Mouse (Mus musculus) forebrain, embryonic 10.5 days (tissue): ENCODE data around the gene Bcap29. TPM values are rescaled to one million over a fixed set of nuclear protein-coding genes. Genes with fewer than 3 reads are reported as not detected.
"Not testable (repeated sequence)": the region's sequence is repeated elsewhere in the genome, so short reads cannot be mapped to it uniquely, and the experiment has no call there.

Source experiments
- DNase-seq: peaks from one replicate; pipeline ENCODE4 v3.0.0-alpha.2; 2017; ENCODE audit warnings: low spot score; ENCODE audit errors: extremely low spot score
- H3K27ac ChIP-seq: fragments of 300-500 bp; sonication (generic); 2 replicates; pipeline ENCODE4 v1.5.1; 2016; ENCODE audit warnings: mild to moderate bottlenecking
- H3K27me3 ChIP-seq: fragments of 300-500 bp; sonication (generic); 2 replicates; pipeline ENCODE4 v1.6.1; 2016; ENCODE audit warnings: mild to moderate bottlenecking; ENCODE audit not compliant: poor library complexity, severe bottlenecking
- H3K36me3 ChIP-seq: fragments of 300-500 bp; sonication (generic); replicated peaks from 2 replicates; pipeline ENCODE4 v1.6.1; 2016; ENCODE audit warnings: mild to moderate bottlenecking, moderate library complexity
- H3K4me1 ChIP-seq: fragments of 300-500 bp; sonication (generic); 2 replicates; pipeline ENCODE4 v1.6.1; 2016
- H3K4me3 ChIP-seq: fragments of 300-500 bp; sonication (generic); 2 replicates; pipeline ENCODE4 v1.5.1; 2016; ENCODE audit warnings: mild to moderate bottlenecking, moderate library complexity
- H3K9me3 ChIP-seq: fragments of 300-500 bp; sonication (generic); 2 replicates; pipeline ENCODE4 v1.6.1; 2016; ENCODE audit warnings: mild to moderate bottlenecking, moderate library complexity
- WGBS: fragments of 180-500 bp; shearing (Covaris S2); methylation state at CpG from one replicate; pipeline ENCODE4 v1.1.7; 2016; 5-methylcytosine and 5-hydroxymethylcytosine counted together
- polyA plus RNA-seq: library from polyadenylated mRNA; unstranded; fragments of >200 nt; fragmentation: Nextera tagmentation; extraction: Ambion mirVana; gene quantifications from 2 replicates; pipeline ENCODE4 v1.2.1, GENCODE M21; 2016

Bcap29 gene
- 25.1 and 29.1 TPM in 2 replicates for polyA plus RNA-seq

- DNase-seq, result peak; percentile 72
- 1% methylated on average over 73 of the region's 73 CpGs for WGBS
- H3K4me1 ChIP-seq, result peaks cover 19% of the 10 kb centered on the region
- no peaks in the 10 kb centered on the region for H3K27me3 ChIP-seq
- H3K9me3 ChIP-seq, result no peaks in the 10 kb centered on the region
- H3K27ac ChIP-seq, result peak within 1 kb of the TSS; percentile 93
- H3K36me3 ChIP-seq, result no peaks in the 10 kb centered on the region
- peak within 1 kb of the TSS; percentile 66 for H3K4me3 ChIP-seq
Observed at GRCm38 (mm10) chr12:31634343-31635239, at the start of gene Bcap29. TSS of gene Bcap29 (minus strand) at chr12:31634658.

DNA sequence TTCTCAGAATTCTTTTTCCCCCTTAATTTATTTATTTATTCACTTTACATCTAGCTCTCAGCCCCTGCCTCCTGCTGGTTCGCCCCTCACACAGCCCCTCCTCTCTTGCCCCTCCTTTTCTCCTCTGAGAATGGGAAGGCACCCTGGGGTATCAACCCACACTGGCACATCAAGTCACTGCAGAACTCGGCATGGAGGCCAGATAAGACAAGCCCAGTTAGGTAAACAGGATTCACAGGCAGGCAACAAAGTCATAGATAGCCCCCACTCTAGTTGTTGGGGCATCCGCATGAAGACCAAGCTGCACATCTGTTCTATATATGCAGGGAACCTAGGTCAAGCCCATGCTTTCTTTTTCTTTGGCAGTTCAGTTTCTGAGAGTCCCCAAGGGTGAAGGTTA, 32.7 kb upstream of the Bcap29 start:
- Histone ChIP-seq H3K27me3 (no peaks in the 10 kb centered on the region), H3K9me3 (no peaks in the 10 kb centered on the region), H3K4me1 (peaks cover 4% of the 10 kb centered on the region; the same call in 1 of the 2 replicates), H3K4me3 (no peak overlapping the region), H3K27ac (no peak overlapping the region), H3K36me3 (peaks cover 65% of the 10 kb centered on the region)
- DNase-seq, result no peak
- 58% methylated on average over 3 of the region's 3 CpGs for WGBS

- DNase-seq, result no peak
- no peak overlapping the region for H3K27ac ChIP-seq
- 64% methylated on average over 6 of the region's 6 CpGs for WGBS
- no peak overlapping the region for H3K4me3 ChIP-seq
- H3K27me3 ChIP-seq, result no peaks in the 10 kb centered on the region
- H3K4me1 ChIP-seq, result peaks cover 4% of the 10 kb centered on the region; the same call in 1 of the 2 replicates
- H3K36me3 ChIP-seq, result peaks cover 59% of the 10 kb centered on the region
- H3K9me3 ChIP-seq, result no peaks in the 10 kb centered on the region
Observed at GRCm38 (mm10) chr12:31665999-31666398, 31.5 kb upstream of the Bcap29 start.

- Histone ChIP-seq H3K4me1 (peaks cover 15% of the 10 kb centered on the region), H3K36me3 (peaks cover 2% of the 10 kb centered on the region), H3K4me3 (no peak overlapping the region), H3K27ac (no peak overlapping the region), H3K9me3 (no peaks in the 10 kb centered on the region), H3K27me3 (no peaks in the 10 kb centered on the region)
- WGBS, result 94% methylated on average over 2 of the region's 2 CpGs
- no peak for DNase-seq
Observed at GRCm38 (mm10) chr12:31656841-31657240, 22.4 kb upstream of the Bcap29 start.

DNA sequence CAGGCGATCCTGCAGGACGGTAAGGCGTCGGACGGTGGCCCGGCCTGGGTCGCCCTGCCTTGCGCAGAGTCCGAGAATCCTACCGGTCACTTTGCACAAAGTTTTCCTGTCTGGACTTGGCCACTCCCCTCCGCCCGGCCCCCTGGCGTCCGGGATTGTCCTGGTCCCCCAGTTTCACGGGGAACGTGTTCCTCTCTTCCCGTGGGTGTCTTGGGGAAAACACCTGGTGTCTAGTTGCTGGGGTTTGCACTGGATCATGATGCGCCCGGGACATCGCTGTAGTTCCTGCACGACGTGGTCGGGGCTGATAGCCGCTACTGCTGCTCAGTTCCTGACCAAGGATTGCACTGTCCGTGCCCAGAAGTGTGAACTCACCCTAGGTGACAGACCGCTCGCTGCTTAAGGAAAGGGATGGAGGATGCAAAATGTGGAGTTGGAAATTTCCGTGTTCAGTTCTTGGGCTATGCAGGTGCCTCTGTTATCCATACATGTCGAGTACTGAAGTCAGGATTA, 20.6 kb upstream of the Bcap29 start:
- Histone ChIP-seq H3K27me3 (no peaks in the 10 kb centered on the region), H3K9me3 (no peaks in the 10 kb centered on the region), H3K27ac (peak overlapping the region; percentile 93), H3K4me1 (peaks cover 15% of the 10 kb centered on the region), H3K4me3 (peak overlapping the region; percentile 91), H3K36me3 (peaks cover 13% of the 10 kb centered on the region)
- 1% methylated on average over 29 of the region's 29 CpGs for WGBS
- DNase-seq, result no peak

DNA sequence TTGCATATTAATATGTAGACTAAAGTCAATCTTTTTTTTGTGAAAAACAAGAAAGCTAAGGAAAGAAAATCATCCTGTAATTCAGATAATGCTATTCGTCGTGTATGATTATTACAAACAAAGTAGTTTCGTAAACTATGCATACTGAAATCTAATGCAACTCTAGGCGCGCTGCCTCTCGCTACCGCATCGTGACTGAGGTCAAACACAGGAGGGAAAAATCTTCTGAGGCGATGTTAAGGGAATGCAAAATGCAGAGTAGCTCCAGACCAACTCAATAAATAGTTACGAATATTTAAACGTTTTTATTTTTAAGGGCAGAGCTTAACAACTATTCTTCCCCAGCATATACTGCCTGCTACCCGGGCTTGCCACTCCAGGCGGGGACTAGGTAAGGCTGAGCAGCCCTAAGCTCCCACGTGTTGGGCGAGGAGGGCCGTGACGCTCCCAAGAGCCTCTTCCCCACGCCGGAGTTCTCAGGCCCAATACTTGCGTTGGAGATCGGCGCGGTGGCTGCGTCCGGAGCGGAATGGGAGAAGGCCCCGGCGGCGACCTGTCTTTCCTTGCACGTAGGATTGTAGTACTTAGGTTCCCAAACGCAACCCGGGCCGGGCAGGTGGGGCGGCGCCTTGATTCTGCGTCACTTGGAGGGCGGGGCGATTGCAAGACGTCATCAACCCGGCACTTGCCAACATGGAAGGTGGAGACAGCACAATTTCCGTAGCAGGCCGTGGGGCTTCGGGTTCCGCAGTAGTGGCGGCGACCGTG, 19.9 kb upstream of the Bcap29 start, which contains the start of the genes Dus4l and Cog5:
Gene Dus4l (minus strand): TSS at position 630 of the 768 bp plus-strand sequence.
Gene Cog5 (plus strand): TSS at position 673 of the 768 bp plus-strand sequence.
- Histone ChIP-seq H3K27ac (peak within 1 kb of the TSS; percentile 93), H3K27me3 (no peaks in the 10 kb centered on the region), H3K36me3 (peaks cover 19% of the 10 kb centered on the region), H3K9me3 (no peaks in the 10 kb centered on the region), H3K4me3 (peak within 1 kb of the TSS; percentile 91), H3K4me1 (peaks cover 15% of the 10 kb centered on the region)
- WGBS, result under 1% methylated on average over 47 of the region's 47 CpGs
- DNase-seq, result peak; percentile 97

DNA sequence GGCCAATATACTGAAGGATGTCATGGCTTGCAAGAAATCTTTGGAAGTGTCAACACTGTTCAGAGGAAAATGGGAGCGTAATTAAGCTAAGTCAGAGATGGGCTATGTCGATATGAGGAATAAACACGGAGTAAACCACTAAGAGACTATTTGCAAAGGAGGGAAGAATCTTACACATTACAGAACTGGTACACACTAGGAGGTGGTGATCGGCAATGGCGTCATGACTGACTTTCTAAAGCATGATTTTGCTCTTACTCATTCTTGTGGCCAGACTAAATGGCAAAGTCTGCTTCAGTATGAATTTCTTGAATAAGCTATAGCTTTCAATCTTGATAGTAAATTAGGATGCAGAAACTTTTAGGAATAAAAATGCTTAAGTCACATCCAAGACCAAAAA, 19.2 kb upstream of the Bcap29 start:
- WGBS, result 79% methylated on average over 5 of the region's 5 CpGs
- peak overlapping the region; percentile 91 for H3K4me3 ChIP-seq

GRCm38 (mm10) chr12:31635240-31635607, 766 bp upstream of the Bcap29 start:
- WGBS, result 91% methylated on average over 3 of the region's 3 CpGs
- no peak for DNase-seq
- Histone ChIP-seq H3K27ac (peak overlapping the region; percentile 93; the same call in 1 of the 2 replicates), H3K27me3 (no peaks in the 10 kb centered on the region), H3K36me3 (peaks cover 4% of the 10 kb centered on the region), H3K9me3 (no peaks in the 10 kb centered on the region), H3K4me1 (peaks cover 19% of the 10 kb centered on the region), H3K4me3 (peak overlapping the region; percentile 66; the same call in 1 of the 2 replicates)

More for the DNA sequence above, 19.2 kb upstream of the Bcap29 start:
- Histone ChIP-seq H3K27me3 (no peaks in the 10 kb centered on the region), H3K4me1 (peaks cover 15% of the 10 kb centered on the region), H3K27ac (no peak overlapping the region), H3K36me3 (peaks cover 20% of the 10 kb centered on the region), H3K9me3 (no peaks in the 10 kb centered on the region)
- no peak for DNase-seq

DNA sequence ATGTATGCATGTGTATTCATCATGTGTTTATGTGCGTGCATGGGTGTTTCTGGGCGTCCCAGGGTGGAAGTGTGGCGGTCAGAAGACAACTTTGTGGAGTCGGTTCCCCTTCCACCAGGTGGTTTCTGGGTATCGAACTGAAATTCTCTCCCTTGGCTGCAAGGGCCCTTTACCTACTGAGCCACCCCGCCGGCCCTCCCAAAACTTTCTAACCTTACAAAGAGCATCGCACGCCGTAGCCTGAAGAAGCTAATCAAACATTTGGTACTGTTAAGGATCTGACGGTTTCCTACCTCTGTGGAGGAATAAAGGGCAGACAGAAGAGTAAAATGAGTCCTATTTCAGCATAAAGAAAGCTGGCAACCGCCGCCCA, 502 bp downstream of the Bcap29 start:
- no peaks in the 10 kb centered on the region for H3K9me3 ChIP-seq
- peak overlapping the region; percentile 66 for H3K4me3 ChIP-seq
- peak overlapping the region; percentile 93 for H3K27ac ChIP-seq
- 14% methylated on average over 13 of the region's 13 CpGs for WGBS
- no peaks in the 10 kb centered on the region for H3K36me3 ChIP-seq
- H3K4me1 ChIP-seq, result peaks cover 19% of the 10 kb centered on the region
- H3K27me3 ChIP-seq, result no peaks in the 10 kb centered on the region
- DNase-seq, result peak; percentile 40

GRCm38 (mm10) chr12:31628396-31628795, 6.1 kb downstream of the Bcap29 start:
- 94% methylated on average over 9 of the region's 9 CpGs for WGBS
- not testable (repeated sequence) for H3K4me3 ChIP-seq, H3K27me3 ChIP-seq, DNase-seq, H3K9me3 ChIP-seq, H3K4me1 ChIP-seq, H3K27ac ChIP-seq
- peaks cover 14% of the 10 kb centered on the region for H3K36me3 ChIP-seq

- Histone ChIP-seq H3K9me3 (no peaks in the 10 kb centered on the region), H3K4me3 (no peak overlapping the region), H3K36me3 (peaks cover 18% of the 10 kb centered on the region), H3K27me3 (no peaks in the 10 kb centered on the region), H3K4me1 (no peaks in the 10 kb centered on the region), H3K27ac (no peak overlapping the region)
- no peak for DNase-seq
- 93% methylated on average over 1 of the region's 1 CpGs for WGBS
Observed at GRCm38 (mm10) chr12:31625016-31625415, 9.4 kb downstream of the Bcap29 start.

GRCm38 (mm10) chr12:31620106-31620505, 14.4 kb downstream of the Bcap29 start:
- Histone ChIP-seq H3K4me3 (no peak overlapping the region), H3K36me3 (peaks cover 17% of the 10 kb centered on the region), H3K27me3 (no peaks in the 10 kb centered on the region), H3K4me1 (no peaks in the 10 kb centered on the region), H3K9me3 (0 out of 2 replicates have a peak, but pooled peaks cover 3% of the 10 kb centered on the region), H3K27ac (no peak overlapping the region)
- no peak for DNase-seq
- WGBS, result 88% methylated on average over 8 of the region's 8 CpGs
